Mouse (Mus musculus) common myeloid progenitor, adult 5-6 weeks (primary cell): Measurements from ENCODE around the gene Sox18. TPM values are rescaled to one million over a fixed set of nuclear protein-coding genes. Genes with fewer than 3 reads are reported as not detected.
A peak's percentile ranks its signal among the peaks of the same experiment; 100 is the strongest.

Source experiments
- ATAC-seq: replicated peaks from 2 replicates; pipeline ENCODE4 v1.8.0; 2016; ENCODE audit warnings: low read depth, mild to moderate bottlenecking, moderate TSS enrichment, inconsistent platforms; ENCODE audit not compliant: poor library complexity, severe bottlenecking
- total RNA-seq: library from RNA; stranded (forward); fragments of 200-1000, 187-1606 nt; gene quantifications from 2 replicates; pipeline ENCODE4 v1.2.3, GENCODE M21; 2017

Gene Sox18
- not detected in 2 replicates for total RNA-seq

DNA sequence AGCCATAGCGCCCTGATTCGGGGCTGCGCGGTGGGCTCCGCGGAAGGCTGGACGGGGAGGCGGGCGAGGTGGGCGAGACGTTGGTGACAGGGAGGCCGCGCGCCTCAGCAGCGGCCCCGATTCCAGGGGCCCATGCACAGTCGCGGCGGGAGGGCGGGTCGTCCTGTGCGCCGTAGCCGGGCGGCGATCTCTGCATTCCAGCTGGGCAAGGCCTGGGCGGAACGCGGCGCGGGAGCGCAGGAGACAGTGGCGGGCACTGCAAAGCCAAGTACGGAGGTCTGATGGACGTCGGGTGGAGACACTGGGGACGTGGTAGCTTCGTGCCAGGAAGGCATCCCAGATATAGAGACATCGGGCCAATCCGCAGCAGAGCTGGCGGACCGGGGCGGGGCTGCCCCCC, at the start of gene Sox18:
TSS of gene Sox18 (minus strand) at position 315 of the 400 bp plus-strand sequence.
- ATAC-seq: no peak

DNA sequence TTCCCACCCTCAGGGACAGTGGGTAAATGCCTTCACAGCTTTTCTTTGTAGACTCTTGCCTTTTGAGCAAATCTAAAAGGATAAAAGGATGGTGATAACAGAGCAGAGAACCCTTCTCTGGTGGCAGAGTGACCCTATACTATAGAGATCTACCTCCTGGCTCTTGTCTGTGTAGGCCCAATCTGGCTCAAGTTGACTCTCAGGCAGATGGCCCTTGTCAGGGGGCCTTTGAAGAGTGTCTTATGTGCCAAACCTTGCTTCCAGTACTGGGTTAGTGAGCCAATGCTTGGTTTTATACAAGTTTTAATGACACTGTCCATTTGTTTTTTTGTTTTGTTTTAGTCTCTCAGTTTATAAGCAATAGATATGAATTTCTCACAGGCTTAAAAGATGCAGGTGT, 49.8 kb upstream of the Sox18 start:
- no peak for ATAC-seq

DNA sequence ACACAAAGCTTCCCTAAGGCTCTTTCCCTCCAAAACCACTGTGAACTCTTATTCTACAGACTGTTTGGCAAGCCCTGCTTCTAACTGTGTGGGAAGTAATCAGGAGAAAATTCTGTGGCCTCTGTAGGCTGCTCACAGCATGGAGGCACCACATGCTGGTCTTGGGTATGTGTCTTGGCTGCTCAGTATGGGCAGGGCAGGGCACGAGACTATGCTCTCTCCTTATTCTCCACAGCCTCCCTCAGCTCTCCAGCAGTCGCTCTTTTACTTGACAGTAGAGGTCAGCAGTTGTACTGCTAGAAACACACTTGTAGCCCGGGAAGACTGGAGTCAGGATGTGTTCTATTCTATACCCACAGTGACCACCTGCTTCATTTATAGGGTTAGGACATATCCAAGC, 48.6 kb upstream of the Sox18 start:
- no peak for ATAC-seq

DNA sequence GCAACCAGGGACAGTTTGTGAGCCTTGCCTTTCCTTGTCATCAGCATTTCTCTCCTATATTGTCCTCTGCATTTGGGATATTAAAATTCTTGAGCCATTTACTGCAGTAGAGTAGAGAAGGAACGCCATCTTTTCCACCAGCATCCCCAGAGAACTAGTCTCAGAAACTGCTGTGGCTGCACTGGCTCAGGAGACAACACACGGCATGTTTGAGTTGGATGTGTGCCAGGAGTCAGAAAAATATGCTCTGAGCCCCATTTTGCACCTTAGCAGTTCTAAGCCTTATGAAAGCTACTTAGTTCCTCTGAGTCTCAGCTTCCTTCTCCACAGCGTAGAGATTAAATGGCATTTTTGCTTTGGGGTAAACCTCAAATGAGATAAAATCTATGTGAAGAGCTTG, 45.6 kb upstream of the Sox18 start:
- ATAC-seq: no peak

DNA sequence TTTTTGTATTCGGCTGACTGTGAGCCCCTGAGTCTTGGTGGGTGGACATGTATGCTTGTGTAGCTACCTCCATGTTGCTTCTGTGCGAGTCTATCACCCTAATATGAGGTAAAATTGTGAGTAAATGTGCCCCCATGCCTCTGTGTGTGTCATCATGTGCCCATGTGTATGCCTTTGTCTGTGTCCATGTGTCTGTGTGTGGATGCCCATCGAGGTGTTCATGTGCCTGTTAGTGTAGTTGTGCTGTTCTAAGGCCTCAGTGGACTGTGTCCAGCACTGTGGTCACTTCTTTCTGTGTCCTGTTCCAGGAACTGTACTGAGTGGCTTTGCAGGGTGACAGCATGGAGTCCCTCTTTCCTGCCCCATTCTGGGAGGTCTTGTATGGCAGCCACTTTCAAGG, 43.9 kb upstream of the Sox18 start:
- ATAC-seq: no peak

DNA sequence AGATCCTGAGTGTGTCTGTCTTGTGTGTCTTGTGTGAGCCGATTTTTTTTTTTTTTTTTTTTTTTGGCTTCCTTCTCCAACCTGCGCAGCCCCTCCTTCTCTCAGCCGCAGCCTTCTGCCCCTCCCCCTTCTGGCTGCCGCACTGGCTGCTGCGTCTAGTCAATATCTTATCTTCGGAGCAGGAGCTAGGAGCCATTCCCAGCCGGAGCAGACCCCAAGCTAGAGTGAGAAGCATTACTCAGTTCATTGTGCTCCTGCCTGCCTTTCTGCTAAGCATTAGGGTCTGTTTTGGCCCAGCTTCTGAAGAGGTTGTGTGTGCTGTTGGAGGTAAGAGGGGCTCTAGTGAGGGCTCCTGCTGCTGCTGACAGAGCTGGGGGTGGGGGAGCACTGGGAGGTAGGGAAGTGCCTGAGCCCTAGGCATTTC, 43.5 kb upstream of the Sox18 start, which contains the start of gene Oprl1:
TSS of gene Oprl1 (plus strand) at position 114 of the 424 bp plus-strand sequence.
- peak; percentile 75 for ATAC-seq

DNA sequence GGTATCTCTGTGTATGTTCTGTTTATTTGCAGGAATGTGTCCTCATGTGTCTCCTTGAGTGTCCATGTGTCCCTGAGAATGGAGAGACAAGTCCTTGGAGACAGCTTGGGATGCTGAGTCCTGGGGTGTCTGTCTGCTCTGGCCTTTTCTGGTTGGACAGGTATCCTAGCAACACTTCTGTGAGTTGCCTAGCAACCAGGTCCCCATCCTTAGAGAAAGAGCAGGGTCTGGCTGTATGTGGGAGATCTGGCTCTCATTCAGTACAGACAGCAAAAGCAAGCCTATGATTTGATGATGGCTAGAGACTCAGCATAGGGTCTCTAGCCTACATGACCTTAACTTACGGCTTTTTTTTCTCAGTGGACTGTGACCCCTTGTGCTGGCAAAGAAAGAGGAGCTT, 42.3 kb upstream of the Sox18 start:
- no peak for ATAC-seq

DNA sequence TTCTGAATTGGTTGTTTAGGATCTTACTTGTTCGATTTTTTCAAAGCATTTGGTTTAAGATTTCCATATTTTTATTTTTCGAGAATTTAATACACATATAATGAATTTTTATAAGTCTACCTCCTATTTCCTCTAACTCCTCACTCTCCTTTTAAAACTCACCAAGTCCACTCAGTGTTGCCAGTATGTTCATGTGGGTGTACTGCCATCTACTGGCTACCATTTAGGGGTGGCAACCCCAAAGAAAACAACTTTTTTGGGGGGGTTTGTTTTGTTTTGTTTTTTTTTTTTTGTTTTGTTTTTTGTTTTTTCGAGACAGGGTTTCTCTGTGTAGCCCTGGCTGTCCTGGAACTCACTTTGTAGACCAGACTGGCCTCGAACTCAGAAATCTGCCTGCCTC, 35.2 kb upstream of the Sox18 start:
- ATAC-seq: peak; percentile 90

DNA sequence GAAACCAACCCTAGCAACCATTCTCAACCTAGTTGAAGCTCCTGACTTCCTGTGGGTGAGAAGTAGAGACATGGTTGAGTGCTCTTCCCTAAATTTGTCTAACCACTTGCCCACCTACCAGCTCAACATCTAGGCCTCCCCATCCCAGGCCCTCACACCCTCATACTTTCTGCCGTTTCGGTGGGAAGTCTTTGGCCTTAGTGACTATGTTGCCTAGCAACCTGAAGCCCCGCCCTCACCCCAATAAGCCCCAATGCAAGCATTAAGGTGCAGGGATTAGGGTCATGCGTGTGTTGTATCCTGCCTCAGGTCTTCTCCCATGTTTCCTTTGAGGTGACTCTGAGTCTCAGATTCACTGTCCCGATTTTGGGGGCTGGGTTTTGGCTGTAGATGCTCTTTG, 26.8 kb upstream of the Sox18 start, which contains the start of gene Lkaaear1:
TSS of gene Lkaaear1 (minus strand) at position 202 of the 400 bp plus-strand sequence.
- ATAC-seq: no peak

DNA sequence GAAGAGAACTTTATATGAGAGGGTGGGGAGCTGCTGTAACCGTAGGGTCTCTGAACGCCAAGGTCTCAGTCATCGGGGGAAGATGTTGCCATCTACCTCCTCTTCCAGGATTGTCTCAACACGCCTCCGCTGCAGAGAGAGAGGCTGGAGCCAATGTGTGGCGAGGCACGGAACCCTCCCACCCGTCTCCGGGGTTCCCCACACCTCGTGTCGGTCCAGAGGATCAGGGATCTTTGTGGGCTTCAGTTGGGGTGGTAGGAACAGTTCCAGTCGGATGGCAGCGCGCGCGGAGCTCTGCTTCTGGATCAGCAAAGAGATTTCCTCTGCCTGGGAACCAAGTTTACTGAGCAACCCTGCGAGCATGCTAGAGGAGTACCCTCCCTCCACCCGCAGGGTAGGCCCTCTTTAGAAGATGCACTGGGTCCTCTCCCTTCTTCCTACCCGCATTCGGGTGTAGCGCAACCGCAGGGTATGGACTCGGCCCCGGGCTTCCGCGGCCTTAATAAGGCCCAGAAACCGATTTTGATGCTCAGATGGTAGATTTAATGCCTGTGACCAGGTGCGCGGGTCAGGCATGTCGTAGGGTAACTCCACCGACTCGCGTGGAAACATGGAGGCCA, 25.5 kb upstream of the Sox18 start:
- ATAC-seq: no peak

DNA sequence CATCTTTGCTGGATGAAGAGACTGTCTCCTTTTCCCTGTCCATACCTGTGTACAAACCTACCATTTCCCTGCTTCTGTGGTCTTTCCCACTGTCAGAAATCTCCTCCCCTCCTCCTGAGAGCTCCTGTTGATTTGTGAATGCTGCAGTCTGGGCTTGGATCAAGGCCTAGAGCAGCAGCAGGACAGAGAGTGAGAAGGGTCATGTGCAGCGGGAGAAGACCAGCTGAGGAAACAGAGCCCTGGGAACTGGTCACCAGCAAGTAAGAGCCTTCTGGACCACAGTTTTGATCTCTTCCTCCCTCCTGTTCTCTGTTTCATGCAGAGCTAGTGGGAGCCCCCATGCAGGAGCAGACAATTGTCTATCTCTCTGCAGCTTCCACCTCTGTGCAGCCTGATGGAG, 24.3 kb upstream of the Sox18 start:
- no peak for ATAC-seq

DNA sequence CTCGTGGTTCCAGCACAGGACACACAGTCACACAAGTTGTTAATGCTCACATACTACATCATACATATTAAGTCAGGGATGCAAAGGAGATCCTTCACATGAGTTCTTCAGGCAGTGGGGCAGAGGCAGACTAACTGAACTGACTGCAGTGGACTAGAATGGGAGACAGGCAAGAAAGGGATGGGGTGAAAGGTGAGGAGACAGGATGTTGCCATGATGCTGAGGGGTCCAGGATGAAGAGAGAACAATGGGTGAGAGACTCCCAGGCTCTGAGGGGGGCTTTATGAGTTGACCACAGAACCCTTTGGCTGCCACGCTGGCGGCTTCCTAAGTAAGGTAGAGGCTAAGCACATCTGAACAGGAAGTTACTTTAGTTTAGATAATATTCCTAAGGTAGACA, 23.1 kb upstream of the Sox18 start:
- no peak for ATAC-seq

DNA sequence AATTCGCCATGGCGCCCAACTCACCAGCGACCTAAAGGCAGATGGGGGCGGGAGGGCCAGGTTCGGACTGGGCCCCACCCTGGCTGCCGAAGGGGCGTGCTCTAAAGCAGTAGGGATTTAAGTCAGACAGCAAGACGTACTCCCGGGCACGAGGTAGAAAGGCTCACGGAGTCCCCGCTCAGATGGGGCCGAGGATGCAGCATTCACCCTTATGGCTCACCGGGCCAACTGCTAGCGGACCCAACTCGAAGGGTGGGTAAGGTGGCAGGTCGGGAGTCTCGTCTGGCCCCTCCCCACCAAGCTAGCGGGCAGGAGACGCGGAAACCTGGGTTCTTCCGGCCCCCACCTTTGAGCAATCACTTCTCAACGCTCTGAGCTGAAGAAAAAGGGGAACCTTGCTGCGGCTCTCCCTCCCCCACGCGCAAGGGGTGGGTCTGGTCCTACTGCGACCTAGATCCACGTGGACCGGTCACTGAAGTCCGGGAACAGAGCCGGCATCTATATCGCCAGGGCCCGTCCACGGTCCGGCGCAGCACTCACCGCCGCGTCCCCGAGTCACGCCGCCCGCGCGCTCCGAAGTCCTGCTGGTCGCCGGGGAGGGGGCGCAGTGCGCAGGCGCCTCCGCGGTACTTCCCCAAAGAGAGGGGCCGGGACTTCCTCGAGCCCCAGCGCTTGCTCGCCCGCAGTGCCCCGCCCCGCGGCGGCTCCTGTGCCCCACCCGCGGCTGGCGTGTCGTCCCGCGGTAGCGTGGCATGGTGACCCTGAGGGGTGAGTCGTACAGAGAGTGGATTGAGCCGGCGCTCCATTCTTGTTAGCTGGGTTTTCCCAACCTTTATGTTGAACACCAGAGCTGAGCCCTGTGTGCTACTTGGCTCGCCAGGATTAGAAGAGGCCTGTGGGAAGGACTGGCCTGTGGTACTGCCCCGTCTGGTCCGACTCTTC, 22.2 kb upstream of the Sox18 start, which contains the start of gene Rgs19:
TSS of gene Rgs19 (minus strand) at position 639 of the 942 bp plus-strand sequence.
- ATAC-seq: peak; percentile 76

DNA sequence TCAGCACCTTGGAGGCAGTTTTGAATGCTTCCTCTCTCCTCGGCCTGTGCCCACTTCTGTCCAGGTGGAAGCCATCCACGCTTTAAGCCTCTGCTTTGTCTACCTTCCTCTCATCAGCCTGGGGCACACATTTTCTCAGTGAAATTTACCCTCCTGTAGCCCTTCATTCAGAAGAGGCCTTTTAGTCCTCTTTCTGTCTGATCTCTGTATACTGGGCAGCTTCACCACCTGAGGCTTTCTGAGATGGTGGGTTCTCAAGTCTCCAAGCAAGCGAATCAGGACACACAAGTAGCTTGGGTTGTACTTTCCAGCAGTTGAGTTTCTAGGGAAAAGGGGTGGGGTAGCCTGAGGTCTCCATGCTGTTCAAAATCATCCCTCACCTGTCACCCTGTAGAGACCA, 20.9 kb upstream of the Sox18 start:
- no peak for ATAC-seq

DNA sequence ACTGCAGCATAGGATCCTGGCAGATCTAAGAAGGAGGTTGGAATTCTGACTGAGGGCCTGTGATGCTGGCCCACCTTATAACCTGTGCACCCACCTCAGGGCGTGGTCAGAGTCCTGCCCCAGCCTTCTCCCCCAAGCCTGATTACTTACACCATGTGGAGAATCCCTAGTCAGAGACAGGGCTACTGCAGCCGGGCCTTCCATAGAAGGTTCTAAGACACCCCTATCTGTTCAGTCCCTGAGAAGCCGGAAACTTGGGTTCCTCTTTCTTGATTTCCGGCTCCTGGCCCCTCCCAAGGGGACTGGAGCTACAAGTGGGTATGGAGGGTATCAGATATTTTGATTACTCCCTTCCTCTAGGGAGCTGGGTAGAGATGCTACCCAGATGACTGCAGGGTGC, 20.1 kb upstream of the Sox18 start:
- ATAC-seq: peak; percentile 80

DNA sequence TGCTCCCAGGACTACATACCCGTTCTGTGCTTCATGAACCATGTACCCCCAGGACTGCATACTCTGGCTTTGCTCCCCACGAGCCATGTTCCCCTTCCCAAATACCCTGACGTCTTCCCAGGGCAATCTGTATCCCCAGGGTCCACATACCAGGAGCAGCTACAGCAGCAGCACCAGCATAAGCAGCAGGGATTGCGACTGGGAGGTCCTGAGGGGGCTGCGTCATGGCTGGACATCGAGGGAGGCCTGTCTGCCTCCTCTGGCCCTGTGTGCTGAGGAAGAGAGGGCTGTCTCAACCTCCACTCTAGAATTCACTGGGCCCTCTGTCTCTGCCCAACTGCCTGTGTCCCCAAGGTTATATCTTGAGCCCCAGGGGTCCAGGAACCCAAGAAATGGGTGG, 19.6 kb upstream of the Sox18 start:
- no peak for ATAC-seq

DNA sequence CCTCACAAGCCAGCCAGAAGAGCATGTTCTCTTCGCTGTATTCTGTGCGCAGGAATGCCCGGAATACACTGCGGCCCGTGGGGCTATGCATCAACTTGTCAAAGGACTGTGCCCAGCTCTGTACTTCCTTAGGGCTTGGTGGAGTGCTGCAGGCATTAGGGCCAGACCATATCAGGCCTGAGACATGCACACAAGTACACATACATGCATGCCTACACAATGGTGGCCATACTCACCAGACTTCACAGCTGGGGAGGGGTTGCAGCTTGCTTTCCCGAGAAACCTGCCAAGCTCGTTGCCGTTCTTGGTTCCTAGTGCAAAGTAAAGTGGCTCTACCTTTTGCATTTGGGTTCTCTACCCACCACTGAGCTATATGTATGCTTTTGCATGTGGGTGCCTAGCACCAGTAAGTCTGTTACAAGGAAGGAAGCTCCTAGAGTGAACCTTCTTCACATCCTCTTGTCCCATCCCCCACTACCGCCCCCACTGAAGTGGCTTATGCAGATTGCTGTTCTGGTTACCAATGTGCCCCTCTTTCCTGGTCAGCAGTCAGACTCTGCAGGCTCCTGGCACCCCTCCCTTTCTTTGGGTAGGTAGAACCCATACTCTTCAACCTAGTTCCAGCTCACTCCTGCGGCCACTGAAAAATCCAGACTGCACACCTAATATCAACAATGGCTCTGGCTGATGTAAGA, 18.2 kb upstream of the Sox18 start:
- ATAC-seq: no peak

DNA sequence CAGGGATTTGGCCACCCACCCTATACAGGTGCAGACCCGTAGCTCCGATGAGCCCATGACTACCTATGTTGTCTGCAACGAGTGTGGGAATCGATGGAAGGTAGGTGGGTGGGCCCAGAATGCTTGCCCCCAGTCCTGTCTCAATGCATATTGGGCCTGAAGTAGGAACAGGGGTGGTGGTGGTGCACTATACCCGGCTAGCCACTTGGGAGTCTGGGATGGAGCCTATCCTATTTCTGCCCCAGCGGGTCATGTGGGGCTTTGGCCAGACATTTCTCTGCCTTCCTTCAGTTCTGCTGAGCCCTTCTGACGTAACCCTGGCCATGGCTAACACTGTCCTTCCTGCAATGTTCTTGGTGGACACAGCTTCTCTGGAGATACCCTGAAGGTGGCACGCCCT, 16.1 kb upstream of the Sox18 start:
- ATAC-seq: no peak

DNA sequence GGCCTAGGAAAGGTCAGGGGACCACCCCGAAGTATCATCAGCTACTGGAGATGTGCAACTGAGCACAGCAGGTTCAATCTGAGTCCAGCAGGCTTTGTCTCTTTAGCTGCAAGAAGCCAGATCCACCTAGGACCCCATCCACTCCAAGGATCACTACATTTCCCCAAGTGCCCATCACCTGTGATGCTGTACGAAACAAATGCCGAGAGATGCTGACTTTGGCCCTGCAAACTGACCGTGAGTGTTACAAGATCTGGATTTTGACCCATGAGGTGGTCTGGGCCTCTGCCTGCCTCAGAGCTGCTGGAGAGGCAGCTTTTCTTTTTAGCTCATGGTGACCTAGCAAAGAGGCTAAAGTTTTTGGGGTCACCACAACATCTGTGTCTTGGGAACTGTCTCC, 14.2 kb upstream of the Sox18 start:
- no peak for ATAC-seq

DNA sequence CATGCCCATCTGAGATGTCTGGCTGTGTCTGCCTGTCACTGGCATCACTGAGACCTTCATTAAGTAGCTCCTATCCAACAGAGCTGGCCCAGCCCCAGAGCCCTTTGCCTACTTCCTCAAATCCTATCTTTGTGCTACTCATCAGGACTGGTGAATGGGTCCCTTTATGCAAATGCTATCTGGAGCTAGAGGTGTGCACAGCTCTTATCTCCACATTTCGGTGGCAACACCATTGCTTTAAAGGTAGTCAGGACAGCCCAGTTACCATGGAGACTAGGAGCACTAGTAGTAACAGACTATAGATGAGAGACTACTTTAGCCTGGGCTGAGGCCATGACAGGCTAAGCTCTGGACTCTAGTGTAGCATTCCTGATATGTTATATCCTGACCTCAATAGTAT, 13.3 kb upstream of the Sox18 start:
- ATAC-seq: 0 out of 2 replicates have a peak, but pooled peaks have one; percentile 19

DNA sequence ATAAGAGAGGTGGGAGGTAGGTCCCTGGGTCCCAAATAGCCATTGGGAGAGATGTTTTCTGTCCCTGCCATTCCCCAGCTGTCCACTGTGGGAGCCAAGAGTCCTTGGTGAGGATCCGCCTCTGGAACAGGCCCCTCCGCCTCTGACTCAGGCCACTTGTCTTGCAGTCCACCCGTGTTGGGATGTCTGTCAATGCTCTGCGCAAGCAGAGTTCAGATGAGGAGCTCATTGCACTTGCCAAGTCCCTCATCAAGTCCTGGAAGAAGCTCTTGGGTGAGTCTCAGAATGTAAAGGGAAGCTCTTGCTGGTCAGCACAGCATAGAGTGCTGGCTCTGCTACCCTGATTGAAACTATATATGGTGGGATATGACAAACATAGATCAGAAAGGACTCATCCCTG, 11.9 kb upstream of the Sox18 start:
- no peak for ATAC-seq
